Mouse (Mus musculus) cerebellum, adult 2 months (tissue): ENCODE results near the gene Mapk8ip1. TPM values are rescaled to one million over a fixed set of nuclear protein-coding genes. Genes with fewer than 3 reads are reported as not detected.

Experiments used
- DNase-seq, 2 experiments: peaks; one replicate each; pipeline ENCODE4 v3.0.0; 2021
- H3K27ac ChIP-seq: fragments of 200-500 bp; 2 replicates; pipeline ENCODE4 v1.5.1; 2012; ENCODE audit warnings: low read length, control low read depth, inconsistent platforms; ENCODE audit not compliant: insufficient read depth
- H3K27me3 ChIP-seq: fragments of 200-500 bp; 2 replicates; pipeline ENCODE4 v1.6.1; 2012; ENCODE audit warnings: inconsistent platforms, mild to moderate bottlenecking, low read length, moderate library complexity; ENCODE audit not compliant: control insufficient read depth, insufficient read depth
- H3K4me1 ChIP-seq: fragments of 200-500 bp; 2 replicates; pipeline ENCODE4 v1.6.1; 2011; ENCODE audit warnings: low read length; ENCODE audit not compliant: control insufficient read depth, insufficient read depth
- H3K4me3 ChIP-seq: fragments of 200-500 bp; replicated peaks from 2 replicates; pipeline ENCODE3; 2011; ENCODE audit warnings: mild to moderate bottlenecking, low read depth, low read length, control low read depth; ENCODE audit not compliant: insufficient read depth
- CTCF ChIP-seq: fragments of 200-500 bp; IDR thresholded peaks from 2 replicates; pipeline ENCODE4 v1.5.1; 2011; ENCODE audit warnings: low read depth, mild to moderate bottlenecking, control low read depth, low read length, moderate library complexity, borderline replicate concordance; ENCODE audit not compliant: insufficient read depth
- POLR2A ChIP-seq: fragments of 200-500 bp; IDR thresholded peaks from 2 replicates; pipeline ENCODE4 v1.6.1; 2011; ENCODE audit warnings: low read length, control low read depth, borderline replicate concordance; ENCODE audit not compliant: insufficient read depth
- WGBS: fragments of 180-500 bp; shearing (Covaris S2); methylation state at CpG from one replicate; pipeline ENCODE4 v1.1.7; 2018; 5-methylcytosine and 5-hydroxymethylcytosine counted together
- polyA plus RNA-seq: library from polyadenylated mRNA; depleted of rRNA; stranded (reverse); fragments of >200 nt; gene quantifications from 2 replicates; pipeline ENCODE4 v1.2.3, GENCODE M21; 2012

Mapk8ip1 gene
- polyA plus RNA-seq, 1 experiment, result 349 TPM

DNA sequence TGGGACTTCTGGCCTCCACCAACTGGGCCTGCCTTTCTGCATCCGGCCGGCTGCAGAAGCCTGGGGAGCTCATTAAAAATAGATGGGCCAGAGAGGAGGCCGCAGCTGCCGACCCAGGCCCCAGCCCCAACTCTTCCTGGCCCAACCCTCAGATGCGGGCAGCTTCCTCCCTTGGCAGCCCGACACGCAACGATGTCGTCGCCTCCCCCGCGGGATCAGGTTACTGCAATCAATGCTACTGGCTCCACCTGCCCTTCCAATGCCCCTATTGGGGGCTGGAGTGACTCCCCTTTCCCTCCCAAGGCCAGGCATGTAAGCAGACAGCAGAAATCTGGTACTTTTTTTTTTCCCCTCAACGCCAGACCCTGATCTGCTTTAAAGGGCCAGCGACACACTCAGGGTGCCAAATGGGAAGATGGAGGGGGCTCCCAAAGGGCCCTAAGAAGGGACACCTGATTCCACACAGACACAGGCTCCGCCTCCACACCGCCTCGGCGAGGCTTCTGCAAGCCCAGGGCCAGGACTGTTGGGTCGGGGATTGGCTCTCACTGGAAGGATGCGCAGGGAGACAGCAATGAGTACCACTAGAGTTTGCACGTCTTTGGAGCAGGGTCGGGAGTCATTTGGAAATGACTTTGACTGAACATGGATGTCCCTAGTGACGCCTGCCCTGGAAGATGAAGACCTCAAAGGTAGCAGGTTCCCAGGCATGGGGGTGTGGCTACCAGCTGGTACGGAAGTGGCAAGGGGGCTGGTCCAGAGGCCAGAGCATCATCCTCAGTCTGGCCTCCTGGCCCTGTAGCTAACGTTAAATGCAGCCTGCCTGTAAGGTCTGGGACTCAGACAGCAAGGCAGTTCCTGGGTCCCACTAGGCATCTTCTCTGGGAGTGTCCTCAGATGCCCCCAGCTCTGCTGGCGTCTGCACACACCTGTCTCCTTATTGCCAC, 8.5 kb downstream of the Mapk8ip1 start:
- DNase-seq, result peak in 1 of 2 experiments; percentile 53
- 4% methylated on average over 26 of the region's 26 CpGs for WGBS
- no peaks in the 10 kb centered on the region for H3K27me3 ChIP-seq
- peak overlapping the region; percentile 57 for H3K4me3 ChIP-seq
- H3K27ac ChIP-seq, result peak overlapping the region; percentile 88
- TF ChIP-seq CTCF, result no peak
- no peak for TF ChIP-seq POLR2A
- peaks cover 78% of the 10 kb centered on the region for H3K4me1 ChIP-seq

GRCm38 (mm10) chr2:92391703-92392317, 9.3 kb downstream of the Mapk8ip1 start:
- peak in 1 of 2 experiments; percentile 50 for DNase-seq
- 7% methylated on average over 11 of the region's 11 CpGs for WGBS
- Histone ChIP-seq H3K4me1 (peaks cover 73% of the 10 kb centered on the region), H3K4me3 (peak overlapping the region; percentile 57), H3K27me3 (no peaks in the 10 kb centered on the region), H3K27ac (peak overlapping the region; percentile 88)
- TF ChIP-seq POLR2A (no peak), CTCF (no peak)

DNA sequence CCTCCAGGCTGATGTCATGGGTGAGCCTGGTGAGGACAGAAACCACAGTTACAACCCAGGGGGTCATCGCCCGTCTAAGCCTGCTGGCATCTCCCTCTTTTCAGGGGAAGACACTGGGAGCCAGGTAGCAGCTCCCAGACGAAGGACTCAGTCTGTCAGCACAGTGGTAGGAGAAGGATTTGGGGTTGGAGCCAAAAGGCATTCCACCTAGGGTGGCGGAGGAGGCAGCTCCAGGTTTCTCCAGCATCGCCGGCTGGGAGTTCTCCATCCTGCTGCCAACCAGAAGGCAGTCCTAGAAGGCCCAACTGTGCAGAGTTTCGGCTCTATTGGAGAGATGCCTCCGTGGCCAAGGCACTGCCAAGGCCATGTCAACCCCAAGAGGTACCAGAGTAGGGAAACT, 9.9 kb downstream of the Mapk8ip1 start:
- Histone ChIP-seq H3K4me1 (peaks cover 69% of the 10 kb centered on the region), H3K27me3 (no peaks in the 10 kb centered on the region), H3K27ac (peak overlapping the region; percentile 88), H3K4me3 (peak overlapping the region; percentile 9)
- TF ChIP-seq CTCF (no peak), POLR2A (no peak)
- 5% methylated on average over 8 of the region's 8 CpGs for WGBS
- peak in 1 of 2 experiments; percentile 77 for DNase-seq

- Histone ChIP-seq H3K27me3 (no peaks in the 10 kb centered on the region), H3K4me1 (peaks cover 71% of the 10 kb centered on the region), H3K4me3 (no peak overlapping the region), H3K27ac (peak overlapping the region; percentile 18; the same call in 1 of the 2 replicates)
- peak in 1 of 2 experiments; percentile 65 for DNase-seq
- 41% methylated on average over 6 of the region's 6 CpGs for whole genome bisulfite sequencing
- TF ChIP-seq CTCF (no peak), POLR2A (no peak)
Observed at GRCm38 (mm10) chr2:92390206-92390930, 10.7 kb downstream of the Mapk8ip1 start.

GRCm38 (mm10) chr2:92389645-92390044, 11.4 kb downstream of the Mapk8ip1 start:
- H3K27ac ChIP-seq, result peak overlapping the region; percentile 22
- no peaks in the 10 kb centered on the region for H3K27me3 ChIP-seq
- TF ChIP-seq CTCF (no peak), POLR2A (no peak)
- H3K4me1 ChIP-seq, result peaks cover 69% of the 10 kb centered on the region
- 26% methylated on average over 10 of the region's 10 CpGs for whole genome bisulfite sequencing
- no peak for DNase-seq
- H3K4me3 ChIP-seq, result peak overlapping the region; percentile 38

DNA sequence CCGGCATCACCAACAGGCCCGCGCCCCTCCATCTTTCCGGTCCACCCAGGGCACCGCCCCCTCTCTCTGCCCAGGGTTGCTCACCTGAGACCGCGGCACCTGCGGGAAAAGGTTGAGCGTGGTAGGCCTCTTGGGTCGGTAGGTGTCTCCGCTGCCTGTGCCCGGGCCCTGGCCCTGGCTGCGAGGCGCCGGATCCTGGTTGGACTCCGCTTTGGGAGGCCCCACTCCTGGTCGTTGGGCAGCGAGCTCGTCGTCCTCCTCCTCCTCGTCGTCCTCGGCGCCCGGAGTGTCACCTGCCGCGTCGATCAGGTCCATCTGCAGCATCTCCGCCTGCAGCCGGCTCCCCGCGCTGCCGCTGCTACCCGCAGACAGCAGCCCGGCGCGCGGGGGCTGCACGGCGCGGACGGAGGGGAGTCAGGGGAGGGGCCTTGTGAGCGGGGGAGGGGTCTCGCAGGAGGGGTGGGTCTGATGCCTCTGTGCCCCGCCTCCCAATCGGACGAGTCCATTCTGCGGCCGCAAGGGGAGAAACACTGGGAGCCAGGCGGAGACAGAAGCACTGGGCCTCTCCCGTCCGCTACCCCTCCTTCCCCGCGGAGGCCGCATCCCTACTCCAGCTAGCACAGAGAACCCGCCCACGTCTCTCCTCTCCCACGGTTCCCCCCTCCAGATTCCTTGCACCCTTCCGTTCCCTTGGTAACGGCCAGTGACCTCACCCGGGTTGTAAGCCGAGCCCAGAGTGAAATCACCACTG, 12.0 kb downstream of the Mapk8ip1 start:
- Histone ChIP-seq H3K4me3 (peak overlapping the region; percentile 38), H3K27ac (peak overlapping the region; percentile 81), H3K4me1 (peaks cover 69% of the 10 kb centered on the region), H3K27me3 (no peaks in the 10 kb centered on the region)
- 1% methylated on average over 60 of the region's 62 CpGs for WGBS
- TF ChIP-seq POLR2A (no peak), CTCF (no peak)
- peak; percentile 86 to 91 for DNase-seq

DNA sequence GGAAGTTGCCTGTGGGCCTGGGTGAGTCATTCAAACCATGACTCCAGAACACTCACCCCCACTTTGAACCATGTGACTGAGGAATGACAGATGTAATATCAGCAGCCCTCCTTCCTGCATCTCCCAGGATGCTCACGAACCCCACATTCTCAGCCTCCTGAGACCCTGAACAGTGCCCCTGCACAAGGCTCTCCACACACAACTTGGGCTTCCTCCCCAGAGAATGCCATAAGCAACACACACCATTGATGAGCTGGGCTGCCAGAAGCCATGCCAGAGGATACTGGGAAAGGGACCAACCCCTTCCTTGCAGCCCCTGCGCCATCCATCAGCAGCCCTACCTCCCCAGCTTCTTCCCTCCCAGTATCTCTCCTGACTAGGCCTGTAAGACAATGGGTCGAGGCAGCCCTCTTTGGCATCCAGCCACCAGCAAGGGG, 13.0 kb downstream of the Mapk8ip1 start:
- H3K4me3 ChIP-seq, result peak overlapping the region; percentile 38
- WGBS, result 13% methylated on average over 3 of the region's 3 CpGs

More for the DNA sequence above, 13.0 kb downstream of the Mapk8ip1 start:
- Histone ChIP-seq H3K27me3 (no peaks in the 10 kb centered on the region), H3K4me1 (peaks cover 68% of the 10 kb centered on the region), H3K27ac (peak overlapping the region; percentile 81)
- DNase-seq, result peak in 1 of 2 experiments; percentile 39
- TF ChIP-seq POLR2A (no peak), CTCF (no peak)
